Mouse (Mus musculus): ENCODE measurements around the gene Hbs1l.

Hbs1l gene

DNA sequence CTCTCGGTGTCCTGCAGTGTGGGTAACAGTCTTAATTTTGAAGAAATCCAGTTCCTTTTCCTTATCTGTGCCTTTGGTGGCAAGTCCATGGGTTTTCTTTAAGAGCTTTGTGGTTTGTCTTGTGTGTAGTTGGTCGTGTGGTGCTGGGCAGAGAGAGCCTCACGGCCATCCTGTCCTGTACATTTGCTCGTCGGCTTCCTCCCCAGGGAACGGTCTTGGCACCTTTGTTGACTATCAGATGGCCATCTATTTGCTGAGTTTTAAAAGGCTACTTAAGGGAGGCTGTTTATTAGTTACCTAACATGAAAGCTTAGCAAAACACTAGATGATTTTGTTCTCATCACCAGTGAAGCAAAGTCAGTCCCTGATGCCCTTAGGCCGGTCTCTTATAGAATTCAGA lies 66.1 kb downstream of the Hbs1l start:
- peak; percentile 68 for DNase-seq

DNA sequence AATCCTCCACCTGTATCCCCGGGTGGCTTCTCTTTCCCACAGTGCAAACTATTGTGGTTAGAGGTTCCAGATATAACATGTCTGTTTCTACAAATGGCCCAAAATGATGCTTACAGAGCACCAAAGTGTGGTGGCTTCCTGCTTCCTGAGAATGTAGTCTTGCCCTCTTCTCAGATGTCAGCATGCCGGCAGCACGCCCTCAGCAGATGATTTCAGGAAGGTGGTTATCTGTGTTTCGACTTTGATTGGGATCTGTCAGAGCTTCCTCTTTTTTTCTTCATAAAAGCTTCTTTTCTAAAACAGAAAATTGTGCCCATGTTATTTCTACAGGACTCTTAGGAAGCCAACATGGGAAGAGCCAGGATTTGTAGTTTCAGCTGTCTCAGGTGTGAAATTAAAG lies 67.5 kb downstream of the Hbs1l start:
- peak; percentile 46 for DNase-seq

DNA sequence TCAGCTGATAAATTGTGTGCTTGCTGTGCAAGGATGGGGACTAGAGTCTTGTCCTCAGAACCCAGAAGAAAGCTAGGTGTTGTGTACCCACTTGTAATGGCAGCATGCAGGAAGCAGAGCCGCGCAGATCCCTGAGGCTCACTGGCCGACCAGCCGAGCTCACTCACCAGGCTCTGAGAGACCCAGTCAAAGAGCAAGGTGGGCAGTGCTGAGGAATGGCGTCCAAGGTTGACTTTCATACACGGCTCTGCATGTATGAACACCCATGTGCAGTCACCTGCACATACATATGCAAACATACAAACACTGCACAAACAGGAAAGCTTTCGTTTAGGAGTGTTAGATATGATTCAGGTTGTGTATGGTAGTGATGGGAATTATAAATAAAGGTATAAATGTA lies 69.2 kb downstream of the Hbs1l start:
- peak; percentile 59 for DNase-seq

DNA sequence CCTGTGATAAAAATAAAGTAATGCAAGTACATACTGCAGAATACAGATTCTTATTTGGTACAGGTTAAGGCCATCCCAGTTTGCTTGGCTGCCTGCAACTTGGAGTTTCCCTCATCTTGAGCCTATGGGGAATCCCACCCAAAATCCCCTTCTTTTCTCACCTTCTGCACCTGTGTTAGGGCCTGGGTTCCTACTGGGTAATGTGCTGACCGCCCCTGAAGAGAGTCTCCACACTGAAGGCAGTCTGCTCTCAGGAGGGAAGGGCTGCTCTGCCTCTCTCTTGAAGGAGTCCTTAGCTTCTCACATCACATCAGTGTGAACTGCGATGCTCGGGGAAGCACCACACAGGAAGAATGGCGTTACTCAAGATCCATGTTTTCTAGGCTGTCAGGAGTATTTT lies 70.1 kb downstream of the Hbs1l start:
- peak; percentile 64 for DNase-seq

DNA sequence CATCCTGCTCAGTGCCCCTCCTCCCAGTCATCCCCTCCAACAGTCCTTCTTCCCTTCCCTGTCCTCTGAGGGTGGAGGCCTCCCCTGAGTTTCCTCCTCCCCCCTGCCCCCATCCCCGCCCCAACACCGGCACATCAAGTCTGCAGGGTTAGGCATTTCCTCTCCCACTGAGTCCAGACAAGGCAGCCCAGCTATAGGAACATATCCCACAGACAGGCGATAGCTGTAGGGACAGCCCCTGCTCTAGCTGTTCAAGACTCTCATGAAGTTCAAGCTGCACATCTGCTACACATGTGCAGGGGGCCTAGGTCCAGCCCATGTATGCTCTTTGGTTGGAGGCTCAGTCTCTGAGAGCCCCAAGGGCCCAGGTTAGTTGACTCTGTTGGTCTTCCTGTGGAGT lies 70.7 kb downstream of the Hbs1l start:
- DNase-seq = no peak

DNA sequence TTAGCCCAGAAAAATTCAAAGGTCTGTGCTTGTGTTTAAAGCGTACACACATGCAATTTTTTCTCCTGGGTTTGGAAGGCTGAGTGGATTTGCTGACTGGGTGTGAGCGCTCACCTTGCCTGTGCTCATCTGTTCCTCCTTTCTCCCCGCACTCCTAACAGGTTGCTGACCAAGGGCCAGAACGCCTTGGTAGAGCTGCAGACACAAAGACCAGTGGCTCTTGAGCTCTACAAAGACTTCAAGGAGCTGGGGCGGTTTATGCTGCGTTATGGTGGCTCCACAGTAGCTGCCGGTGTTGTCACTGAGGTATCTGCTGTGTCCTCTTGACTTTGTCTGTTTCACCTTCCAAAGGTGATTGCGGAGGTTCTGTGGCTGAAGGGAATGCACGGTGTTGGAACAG lies 71.7 kb downstream of the Hbs1l start:
- peak; percentile 78 for DNase-seq

DNA sequence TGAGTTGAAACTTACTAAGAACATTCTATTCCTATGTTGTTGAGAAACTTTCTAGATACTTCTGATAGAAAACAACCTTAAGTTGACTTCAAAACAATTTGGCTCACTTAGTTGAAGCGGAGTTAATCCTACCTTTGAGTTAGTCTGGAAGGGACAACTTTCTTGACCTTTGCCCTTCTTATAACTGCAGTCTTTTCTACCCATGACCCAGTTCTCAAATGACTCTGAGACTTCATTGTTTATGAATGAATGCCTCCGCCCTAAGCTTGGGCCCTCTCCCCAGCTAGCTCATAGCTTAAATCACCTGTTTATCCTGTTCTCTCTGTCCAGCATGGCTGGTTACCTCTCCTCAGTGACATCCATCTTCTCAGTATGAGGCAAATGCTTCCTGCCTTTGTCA lies 73.8 kb downstream of the Hbs1l start:
- DNase-seq = no peak

DNA sequence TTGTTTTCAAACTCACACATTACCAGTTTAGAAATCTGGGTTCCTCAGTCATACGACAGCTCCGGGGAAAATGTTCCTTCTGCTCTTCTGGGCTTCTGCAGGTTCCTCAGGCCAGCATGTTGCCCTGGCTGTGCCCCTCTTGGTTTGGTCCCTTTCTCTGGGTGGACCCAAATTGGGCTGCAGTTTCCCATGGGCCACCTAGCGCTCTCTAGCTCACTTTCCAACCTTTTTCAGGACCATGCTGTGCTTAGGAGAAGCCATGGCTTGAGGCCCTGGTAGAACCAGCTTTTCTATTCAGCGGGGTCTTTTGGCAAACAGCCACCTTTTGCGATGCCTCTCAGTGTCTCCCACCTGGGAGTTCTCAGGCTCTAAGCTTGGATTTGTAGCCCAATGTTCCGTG lies 76.5 kb downstream of the Hbs1l start:
- peak; percentile 73 for DNase-seq

DNA sequence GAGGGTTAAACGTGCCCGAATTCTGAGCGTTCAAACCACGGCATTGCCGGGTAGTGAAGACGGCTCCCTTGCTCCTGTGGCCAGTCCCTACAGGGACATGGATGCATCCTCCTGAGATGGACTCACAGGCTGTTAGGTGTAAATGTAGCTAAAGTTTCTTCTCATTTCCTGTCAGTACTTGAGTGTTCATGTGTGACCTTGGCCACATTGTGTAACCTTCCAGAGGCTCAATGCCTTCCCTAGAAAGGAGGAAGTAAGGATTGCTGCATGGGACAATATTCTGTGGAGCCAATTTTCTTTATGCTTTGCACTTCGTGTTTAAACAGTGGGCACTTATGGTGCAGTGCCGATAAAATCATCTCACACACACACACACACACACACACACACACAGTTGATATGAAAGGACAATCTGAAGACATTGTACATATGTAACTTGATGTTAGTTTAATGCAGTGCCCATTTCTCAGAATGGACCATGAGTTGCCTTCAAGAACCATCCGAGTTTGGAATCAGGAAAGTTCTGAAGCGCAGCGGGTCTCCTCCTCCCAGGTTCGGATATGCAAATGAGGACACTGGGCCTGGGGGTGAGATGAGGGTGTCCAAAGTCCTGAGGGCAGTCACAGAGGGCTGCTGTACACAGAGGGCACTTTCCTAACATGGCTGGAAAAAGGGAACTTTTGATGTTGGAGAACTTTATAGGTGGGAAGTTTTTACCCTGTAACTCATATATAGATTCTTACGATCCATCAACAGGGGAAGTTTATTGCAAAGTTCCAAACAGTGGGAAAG lies 81.1 kb downstream of the Hbs1l start, which contains the start of gene Aldh8a1:
Gene Aldh8a1, plus strand, starts transcription at position 610 of the 792 bp plus-strand sequence.
- no peak for DNase-seq

DNA sequence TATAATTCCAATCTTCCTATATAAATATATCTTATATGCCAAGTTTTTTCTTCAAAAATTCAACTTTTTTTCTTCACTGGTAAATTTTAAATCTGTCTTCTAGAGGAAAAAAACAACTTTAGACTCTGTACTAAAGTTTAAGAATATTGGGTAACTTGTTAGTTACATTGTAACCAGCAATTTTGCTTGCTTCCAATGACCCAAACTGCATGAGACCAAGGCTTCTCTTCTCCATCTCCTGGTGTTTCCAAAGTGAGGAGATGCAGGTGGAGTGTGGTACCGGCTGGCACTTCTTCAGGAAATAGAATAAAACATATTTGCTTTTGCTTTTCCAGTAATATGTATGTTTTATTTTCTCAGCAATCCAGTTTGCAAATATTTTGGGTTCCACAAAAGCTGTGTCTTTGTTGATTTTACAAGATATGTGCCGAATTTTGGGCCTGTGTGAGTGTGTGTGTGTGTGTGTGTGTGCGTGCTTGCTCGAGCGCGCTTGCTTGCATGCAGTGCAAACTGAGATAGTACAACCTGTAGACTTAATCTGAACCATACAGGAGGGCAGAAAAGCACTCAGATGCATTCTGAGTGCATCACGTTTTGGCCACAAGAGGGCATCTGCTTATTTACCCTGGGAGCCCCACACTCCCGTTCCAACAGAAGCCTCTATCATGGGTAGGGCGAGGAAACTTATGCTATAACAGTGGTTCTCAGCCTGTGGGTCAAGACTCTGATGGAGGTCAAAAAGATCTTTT lies 82.6 kb downstream of the Hbs1l start:
- peak; percentile 7 for DNase-seq

DNA sequence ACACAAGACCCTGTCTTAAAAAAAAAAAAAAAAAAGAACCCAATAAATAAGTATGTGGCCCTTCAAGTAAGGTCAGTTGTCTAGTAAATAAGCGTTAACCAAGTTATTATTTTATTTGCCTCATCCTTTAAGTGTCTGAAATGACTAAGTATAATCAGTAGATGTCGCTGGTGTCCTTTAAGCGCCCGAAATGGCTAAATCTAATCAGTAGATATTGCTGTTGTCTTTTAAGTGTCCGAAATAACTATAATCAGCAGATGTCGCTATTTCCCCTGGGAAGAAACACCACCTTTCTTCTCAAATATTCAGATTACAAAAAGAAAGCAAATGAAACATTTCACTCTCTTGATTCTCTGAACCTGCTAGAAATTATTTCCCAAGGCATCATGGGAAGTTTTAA lies 87.1 kb downstream of the Hbs1l start:
- no peak for DNase-seq

DNA sequence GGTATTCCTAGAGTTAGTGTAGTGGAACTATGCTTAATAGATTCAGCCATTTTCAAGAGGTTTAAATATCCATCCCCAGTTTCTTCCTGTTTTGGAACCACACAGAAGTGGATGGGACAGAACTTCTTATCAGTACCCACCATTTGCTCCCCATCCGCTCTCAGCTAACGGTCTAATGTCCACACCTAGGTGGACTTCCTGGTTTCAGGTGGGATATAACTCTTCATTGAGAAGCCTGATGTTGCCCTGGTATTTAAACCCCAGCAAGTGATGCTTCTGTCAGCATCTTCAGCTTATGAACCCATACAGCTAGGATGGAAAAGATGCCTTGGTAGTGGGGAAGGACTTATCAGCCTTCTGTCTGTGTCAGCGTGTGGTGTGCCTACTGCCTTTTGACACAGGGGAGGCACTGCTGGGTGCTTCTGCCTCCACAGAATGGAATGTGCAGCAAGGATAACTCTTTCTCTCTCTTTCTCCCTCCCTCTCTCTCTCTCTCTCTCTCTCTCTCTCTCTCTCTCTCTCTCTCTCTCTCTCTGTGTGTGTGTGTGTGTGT lies 89.4 kb downstream of the Hbs1l start:
- DNase-seq = peak; percentile 68

DNA sequence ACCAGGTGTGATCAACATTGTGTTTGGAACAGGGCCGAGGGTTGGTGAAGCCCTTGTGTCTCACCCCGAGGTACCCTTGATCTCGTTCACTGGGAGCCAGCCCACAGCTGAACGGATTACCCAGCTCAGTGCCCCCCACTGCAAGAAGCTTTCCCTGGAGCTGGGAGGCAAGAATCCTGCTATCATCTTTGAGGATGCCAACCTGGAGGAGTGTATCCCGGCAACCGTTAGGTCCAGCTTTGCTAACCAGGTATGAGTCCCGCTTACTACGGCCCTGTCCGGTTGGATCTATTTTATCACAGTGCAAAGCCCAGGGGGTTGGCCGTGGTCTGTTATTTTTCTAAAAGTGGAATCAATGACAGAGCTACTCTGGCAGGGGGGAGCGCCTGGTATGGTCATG lies 93.3 kb downstream of the Hbs1l start:
- DNase-seq = peak; percentile 84

DNA sequence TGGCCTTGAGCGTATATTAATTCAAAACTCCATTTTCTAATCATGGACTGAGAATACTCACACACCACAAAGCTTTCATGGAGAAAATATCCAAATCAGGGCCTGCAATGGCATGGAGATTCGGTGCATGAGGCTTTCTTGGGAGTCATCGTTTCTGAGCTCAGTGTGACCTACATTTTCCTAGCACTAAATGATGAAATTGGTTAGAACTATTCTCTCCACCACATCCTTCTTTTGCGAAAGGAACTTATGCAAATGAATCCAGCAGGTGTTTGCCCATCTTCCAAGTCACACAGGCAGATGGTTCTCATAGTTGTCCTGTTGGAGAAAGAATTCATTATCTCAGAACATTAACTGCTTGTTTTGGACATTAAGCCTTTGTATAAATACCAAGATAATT lies 94.7 kb downstream of the Hbs1l start:
- DNase-seq = no peak

DNA sequence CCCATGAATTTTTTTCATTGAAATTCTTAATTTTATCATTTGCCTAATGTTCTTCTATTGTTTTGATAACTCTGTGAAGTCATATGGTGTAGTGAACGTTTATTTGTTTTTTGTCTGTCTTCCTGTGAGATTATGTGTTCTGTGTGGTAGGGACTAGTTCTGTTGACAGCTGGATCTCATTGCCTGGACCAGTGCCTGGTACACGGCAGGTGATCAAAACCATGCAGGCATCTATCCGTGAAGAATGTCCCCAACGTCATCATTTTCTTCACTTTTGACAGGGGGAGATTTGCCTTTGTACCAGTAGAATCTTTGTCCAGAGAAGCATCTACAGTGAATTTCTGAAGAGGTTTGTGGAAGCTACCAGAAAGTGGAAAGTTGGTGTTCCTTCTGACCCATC lies 95.5 kb downstream of the Hbs1l start:
- no peak for DNase-seq

DNA sequence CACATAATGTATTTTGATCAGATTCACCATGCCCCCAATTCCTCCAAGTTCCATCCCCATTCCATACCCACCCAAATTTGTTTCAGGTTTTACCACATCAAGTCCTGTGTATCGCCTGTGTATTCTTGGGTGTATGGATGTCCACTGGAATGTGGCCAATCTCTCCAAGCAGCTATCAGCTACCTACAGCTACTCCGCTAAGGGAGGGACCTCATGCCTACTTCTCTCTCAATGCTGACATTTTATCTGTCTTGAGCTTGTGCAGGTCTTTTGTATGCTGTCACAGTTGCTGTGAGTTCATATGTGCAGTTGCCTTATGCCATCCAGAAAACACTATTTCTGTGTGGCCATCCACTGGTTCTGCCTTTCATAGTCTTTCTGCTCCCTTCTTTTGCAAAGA lies 97.6 kb downstream of the Hbs1l start:
- DNase-seq = no peak

DNA sequence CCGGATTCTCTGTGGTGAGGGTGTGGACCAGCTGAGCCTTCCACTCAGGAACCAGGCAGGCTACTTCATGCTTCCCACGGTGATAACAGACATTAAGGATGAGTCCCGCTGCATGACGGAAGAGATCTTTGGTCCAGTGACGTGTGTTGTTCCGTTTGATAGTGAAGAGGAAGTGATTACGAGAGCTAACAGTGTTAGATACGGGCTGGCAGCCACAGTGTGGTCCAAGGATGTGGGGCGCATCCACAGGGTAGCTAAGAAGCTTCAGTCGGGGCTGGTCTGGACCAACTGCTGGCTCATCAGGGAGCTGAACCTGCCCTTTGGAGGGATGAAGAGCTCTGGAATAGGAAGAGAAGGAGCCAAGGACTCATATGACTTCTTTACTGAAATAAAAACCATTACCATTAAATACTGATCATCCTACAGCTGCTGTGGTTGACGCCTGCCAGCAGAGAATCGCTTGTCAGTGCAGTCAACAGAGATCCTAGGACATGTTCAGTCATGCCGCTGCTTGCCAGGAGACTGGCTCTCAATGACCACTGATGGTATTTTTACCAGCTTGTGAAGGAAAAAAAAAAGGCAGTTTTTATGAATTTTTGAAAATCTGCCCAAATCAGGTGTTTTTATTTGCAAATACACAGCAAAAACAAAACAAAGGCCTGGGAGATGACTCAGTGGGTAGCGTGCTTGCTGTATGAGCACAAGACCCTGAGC lies 99.8 kb downstream of the Hbs1l start:
- peak; percentile 79 for DNase-seq

DNA sequence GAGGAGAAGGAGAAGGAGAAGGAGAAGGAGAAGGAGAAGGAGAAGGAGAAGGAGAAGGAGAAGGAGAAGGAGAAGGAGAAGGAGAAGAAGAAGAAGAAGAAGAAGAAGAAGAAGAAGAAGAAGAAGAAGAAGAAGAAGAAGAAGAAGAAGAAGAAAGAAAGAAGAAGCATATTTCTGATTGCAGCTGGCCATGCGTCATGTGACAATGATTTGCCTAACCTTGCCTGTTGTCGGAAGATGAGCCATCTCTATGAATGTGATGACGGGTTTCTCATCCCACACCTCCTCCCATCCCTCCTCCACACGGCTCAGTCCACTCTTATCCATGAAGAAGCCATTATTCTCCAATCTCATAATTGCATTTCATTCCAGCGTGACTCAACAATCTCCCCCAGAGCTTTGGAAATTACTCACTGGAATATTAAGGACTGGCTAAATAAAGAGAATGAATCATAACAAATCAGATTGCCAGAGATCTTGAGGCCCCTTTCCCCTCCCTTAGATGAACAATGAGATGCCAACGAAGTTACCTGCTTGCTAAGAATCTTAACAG lies 103.2 kb downstream of the Hbs1l start:
- DNase-seq = peak; percentile 74

DNA sequence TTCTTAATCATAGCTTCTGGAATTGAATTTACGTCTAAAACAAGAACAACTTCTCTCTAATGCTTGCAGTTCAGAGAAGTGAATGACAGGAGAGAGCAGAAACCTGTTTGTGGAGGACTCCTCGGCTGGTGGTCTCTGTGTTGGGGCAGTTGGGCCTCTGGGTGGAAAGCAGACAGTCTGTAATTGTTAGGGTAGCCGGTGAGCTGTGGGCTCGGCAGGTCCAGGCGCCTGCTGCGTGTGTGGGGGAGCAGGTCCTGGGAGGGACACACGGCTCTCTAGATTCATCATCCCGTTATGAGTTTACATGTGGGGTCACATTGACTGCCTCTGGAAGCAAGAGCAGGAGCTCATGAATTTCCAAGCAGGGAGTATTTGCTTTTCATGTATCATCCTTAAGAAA lies 103.8 kb downstream of the Hbs1l start:
- DNase-seq = peak; percentile 74

DNA sequence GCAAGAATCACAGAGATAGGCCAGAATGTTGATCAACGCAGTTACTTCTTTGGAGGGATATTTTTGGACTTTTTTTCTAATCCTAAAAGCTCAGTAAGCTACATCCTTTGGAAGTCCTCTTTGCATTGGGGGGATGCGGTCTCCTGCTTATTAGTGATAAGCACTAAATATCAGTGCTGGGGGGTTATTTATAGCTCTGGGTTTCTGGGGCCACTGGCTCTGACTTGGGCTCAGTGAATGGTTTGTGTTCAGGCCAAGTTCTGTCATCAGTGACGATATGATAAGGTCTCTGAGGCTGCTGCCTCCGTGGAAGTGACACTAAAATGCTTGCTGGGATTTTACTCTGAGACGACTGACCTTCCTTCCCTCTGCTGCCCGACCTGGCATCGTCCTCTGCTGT lies 104.3 kb downstream of the Hbs1l start:
- peak; percentile 87 for DNase-seq

DNA sequence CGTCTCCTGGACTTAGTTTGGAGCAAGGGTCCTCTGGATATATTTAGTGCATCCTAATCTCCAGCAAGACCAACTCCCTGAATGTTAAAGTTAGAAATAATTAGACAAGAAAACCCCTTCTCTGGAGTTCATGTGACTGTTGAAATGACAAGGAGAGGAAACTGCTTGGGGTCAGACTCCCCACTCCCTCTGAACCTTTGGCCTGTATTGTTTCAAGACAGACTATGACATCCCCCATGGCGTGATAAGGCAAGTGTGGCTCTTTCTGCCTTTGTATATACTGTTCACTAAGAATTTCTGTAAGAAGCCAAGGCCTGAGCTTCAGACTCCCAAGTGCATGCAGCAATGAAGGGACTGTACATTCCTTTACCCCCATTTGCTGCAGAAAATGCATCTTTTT lies 104.7 kb downstream of the Hbs1l start:
- DNase-seq = no peak

DNA sequence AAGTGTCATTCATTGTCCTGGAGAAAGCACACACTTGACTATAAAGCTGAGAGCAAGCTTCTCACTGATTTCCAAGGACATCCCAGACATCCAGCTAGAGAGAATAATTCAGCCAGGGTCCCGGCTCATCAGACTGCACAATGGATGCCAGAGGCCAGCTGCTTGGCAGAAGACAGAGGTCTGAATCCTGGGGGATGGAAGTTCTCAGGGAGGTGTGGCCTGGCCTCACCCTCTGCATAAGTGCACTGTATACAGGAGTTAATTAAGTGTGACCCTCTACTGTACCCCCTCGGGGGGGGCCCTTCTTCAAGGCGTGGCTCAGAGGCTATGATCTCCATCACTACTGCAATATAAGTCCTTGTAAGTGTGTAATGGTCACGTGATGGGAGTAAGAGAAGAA lies 105.5 kb downstream of the Hbs1l start:
- DNase-seq = peak; percentile 49

DNA sequence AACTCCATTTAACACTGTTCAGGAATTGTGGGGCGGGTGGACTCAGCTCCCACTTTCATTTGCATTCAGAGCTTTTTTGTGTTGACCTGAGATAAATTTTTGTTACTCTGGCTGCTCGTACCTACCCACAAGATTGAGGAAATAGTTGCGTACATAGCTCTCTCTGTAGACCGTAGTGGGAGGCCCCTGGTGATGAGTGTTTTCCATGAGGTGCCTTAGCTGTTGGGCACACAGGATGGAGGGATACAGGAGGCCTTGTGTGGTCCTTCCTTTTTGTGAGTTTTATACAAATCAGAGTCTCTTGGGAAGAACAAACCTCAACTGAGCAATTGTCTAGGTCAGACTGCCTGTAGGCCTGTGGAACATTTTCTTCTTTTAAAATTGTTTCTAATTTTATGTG lies 109.0 kb downstream of the Hbs1l start:
- no peak for DNase-seq

Data from heart, adult 11 months (tissue).